Mouse (Mus musculus): ENCODE measurements around the gene Epyc.

DNA sequence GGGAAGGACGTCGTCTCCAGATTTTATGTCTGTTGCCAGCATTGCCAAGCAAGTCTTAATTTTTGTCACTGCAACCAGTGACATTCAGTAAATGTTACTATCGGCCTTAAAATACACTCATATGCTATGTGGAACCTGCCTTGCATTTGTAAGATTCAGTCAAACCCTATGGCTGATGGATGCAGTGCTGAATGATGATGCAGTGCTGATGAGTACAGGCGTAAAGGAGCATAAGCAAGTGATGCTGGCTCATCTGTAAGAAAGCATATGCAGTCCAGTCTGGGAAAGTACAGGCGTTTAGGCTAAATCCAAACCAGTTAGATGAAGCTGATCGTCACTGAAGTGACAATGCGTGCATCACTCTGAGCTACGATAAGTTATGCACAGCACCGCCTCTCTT is 78.8 kb downstream of the Epyc start:
- TF ChIP-seq CTCF (IDR thresholded peaks at IDR 0.05; ENCODE audit: low read depth, low read length) (no peak), POLR2AphosphoS5 (IDR thresholded peaks at IDR 0.05; ENCODE audit: insufficient replicate concordance, low read depth, low read length) (no peak)

Data from G1E (cell line).